Mouse (Mus musculus) CH12.LX (cell line): ENCODE data around the gene Arhgef25. TPM values are rescaled to one million over a fixed set of nuclear protein-coding genes. Genes with fewer than 3 reads are reported as not detected.

Source experiments
- DNase-seq: peaks from one replicate; pipeline ENCODE4 v3.0.0-alpha.2; 2013; ENCODE audit errors: extremely low read depth
- H3K27ac ChIP-seq: 2 replicates; pipeline ENCODE4 v1.5.1; 2012; ENCODE audit warnings: low read depth, mild to moderate bottlenecking, control low read depth, moderate library complexity; ENCODE audit not compliant: insufficient read depth
- H3K27me3 ChIP-seq: replicated peaks from 2 replicates; pipeline ENCODE3; 2012; ENCODE audit warnings: inconsistent platforms
- H3K36me3 ChIP-seq, 2 experiments: replicated peaks in 1 of 2; 2 replicates each; pipeline versions ENCODE3 to v1.6.1; 2012; ENCODE audit warnings: inconsistent platforms in 1 of 2, low read length in 1 of 2, mild to moderate bottlenecking in 1 of 2, mixed read lengths in 1 of 2, moderate library complexity in 1 of 2; ENCODE audit not compliant: control insufficient read depth in 1 of 2, insufficient read depth in 1 of 2
- H3K4me1 ChIP-seq, 2 experiments: 2 replicates each; pipeline ENCODE4 v1.6.1; 2012; ENCODE audit warnings: inconsistent platforms in 1 of 2, moderate library complexity in 1 of 2; ENCODE audit not compliant: insufficient read depth in 2 of 2, control insufficient read depth in 1 of 2
- H3K4me2 ChIP-seq: 2 replicates; pipeline ENCODE4 v1.6.1; 2012; ENCODE audit warnings: low read depth, mild to moderate bottlenecking, control low read depth; ENCODE audit not compliant: poor library complexity, insufficient read depth, severe bottlenecking
- H3K4me3 ChIP-seq, 3 experiments: fragments of 150-350 bp in 1 of 3; sonication (generic) in 1 of 3; replicated peaks in 1 of 3; 2 replicates each; pipeline versions ENCODE3 to v1.5.1; 2011 to 2012; ENCODE audit warnings: low read depth in 2 of 3, low read length in 2 of 3, mild to moderate bottlenecking in 2 of 3, moderate library complexity in 2 of 3, control low read depth in 1 of 3, improper control_type of control experiment in 1 of 3, inconsistent platforms in 1 of 3, mixed read lengths in 1 of 3; ENCODE audit not compliant: poor library complexity in 1 of 3
- H3K79me2 ChIP-seq: replicated peaks from 2 replicates; pipeline ENCODE4 v1.6.1; 2012; ENCODE audit warnings: mild to moderate bottlenecking, moderate library complexity; ENCODE audit not compliant: control insufficient read depth, poor library complexity, insufficient read depth, severe bottlenecking; ENCODE audit errors: extremely low read depth
- H3K9ac ChIP-seq: 2 replicates; pipeline ENCODE4 v1.6.1; 2012; ENCODE audit warnings: low read depth, mild to moderate bottlenecking, control low read depth, moderate library complexity; ENCODE audit not compliant: insufficient read depth
- H3K9me3 ChIP-seq: replicated peaks from 2 replicates; pipeline ENCODE3; 2012; ENCODE audit warnings: low read length, inconsistent platforms, mixed read lengths
- BHLHE40 ChIP-seq: IDR thresholded peaks from 2 replicates; pipeline ENCODE4 v1.6.1; 2011; ENCODE audit warnings: mild to moderate bottlenecking, low read depth, low read length, improper control_type of control experiment
- CHD2 ChIP-seq: IDR thresholded peaks from 2 replicates; pipeline ENCODE4 v1.6.1; 2011; ENCODE audit warnings: low read length, improper control_type of control experiment
- CTCF ChIP-seq, 2 experiments: IDR thresholded peaks in 1 of 2; conservative IDR thresholded peaks in 1 of 2; 2 replicates each; pipeline ENCODE4 v1.5.1; 2011 to 2012; ENCODE audit warnings: low read depth in 2 of 2, low read length in 2 of 2, improper control_type of control experiment in 1 of 2, inconsistent platforms in 1 of 2, mild to moderate bottlenecking in 1 of 2, moderate library complexity in 1 of 2
- ELF1 ChIP-seq: IDR thresholded peaks from 2 replicates; pipeline ENCODE4 v1.6.1; 2014; ENCODE audit warnings: low read depth, mild to moderate bottlenecking, inconsistent platforms, low read length, improper control_type of control experiment
- EP300 ChIP-seq: IDR thresholded peaks from 2 replicates; pipeline ENCODE4 v1.6.1; 2011; ENCODE audit warnings: low read length, improper control_type of control experiment
- GABPA ChIP-seq: IDR thresholded peaks from 2 replicates; pipeline ENCODE4 v1.6.1; 2012; ENCODE audit warnings: low read depth, low read length, improper control_type of control experiment, inconsistent platforms; ENCODE audit not compliant: insufficient replicate concordance
- HCFC1 ChIP-seq: IDR thresholded peaks from 2 replicates; pipeline ENCODE4 v1.6.1; 2012; ENCODE audit warnings: low read depth, mild to moderate bottlenecking, inconsistent platforms, low read length, improper control_type of control experiment
- IRF4 ChIP-seq: IDR thresholded peaks from 2 replicates; pipeline ENCODE4 v1.6.1; 2014; ENCODE audit warnings: low read depth, mild to moderate bottlenecking, inconsistent platforms, low read length, improper control_type of control experiment
- KAT2A ChIP-seq: IDR thresholded peaks from 2 replicates; pipeline ENCODE4 v1.6.1; 2012; ENCODE audit warnings: low read length, improper control_type of control experiment, inconsistent platforms; ENCODE audit not compliant: insufficient replicate concordance
- MAFK ChIP-seq: IDR thresholded peaks from 2 replicates; pipeline ENCODE4 v1.6.1; 2011; ENCODE audit warnings: low read length, improper control_type of control experiment; ENCODE audit not compliant: insufficient replicate concordance
- MAX ChIP-seq: IDR thresholded peaks from 2 replicates; pipeline ENCODE4 v1.6.1; 2011; ENCODE audit warnings: low read length, improper control_type of control experiment
- MAZ ChIP-seq: IDR thresholded peaks from 2 replicates; pipeline ENCODE4 v1.6.1; 2012; ENCODE audit warnings: low read depth, mild to moderate bottlenecking, inconsistent platforms, low read length, improper control_type of control experiment, moderate library complexity
- MXI1 ChIP-seq: IDR thresholded peaks from 2 replicates; pipeline ENCODE4 v1.6.1; 2011; ENCODE audit warnings: mild to moderate bottlenecking, low read depth, low read length, improper control_type of control experiment
- MYC ChIP-seq: IDR thresholded peaks from 2 replicates; pipeline ENCODE4 v1.6.1; 2011; ENCODE audit warnings: low read depth, mild to moderate bottlenecking, improper control_type of control experiment, low read length
- NELFE ChIP-seq: IDR thresholded peaks from 2 replicates; pipeline ENCODE4 v1.6.1; 2011; ENCODE audit warnings: low read depth, low read length, improper control_type of control experiment
- PAX5 ChIP-seq: IDR thresholded peaks from 2 replicates; pipeline ENCODE4 v1.6.1; 2012; ENCODE audit warnings: low read length, inconsistent platforms, mixed read lengths
- POLR2A ChIP-seq: IDR thresholded peaks from 2 replicates; pipeline ENCODE4 v1.6.1; 2011; ENCODE audit warnings: low read depth, mild to moderate bottlenecking, improper control_type of control experiment, low read length
- RCOR1 ChIP-seq: conservative IDR thresholded peaks from 2 replicates; pipeline ENCODE4 v1.6.1; 2012; ENCODE audit warnings: low read depth, mild to moderate bottlenecking, inconsistent platforms, low read length, improper control_type of control experiment
- SIN3A ChIP-seq: IDR thresholded peaks from 2 replicates; pipeline ENCODE4 v1.6.1; 2012; ENCODE audit warnings: low read length, improper control_type of control experiment, inconsistent platforms
- UBTF ChIP-seq: IDR thresholded peaks from 2 replicates; pipeline ENCODE4 v1.6.1; 2012; ENCODE audit warnings: low read depth, mild to moderate bottlenecking, inconsistent platforms, low read length, improper control_type of control experiment, moderate library complexity
- USF2 ChIP-seq: conservative IDR thresholded peaks from 2 replicates; pipeline ENCODE4 v1.6.1; 2011; ENCODE audit warnings: low read depth, low read length, improper control_type of control experiment
- ZMIZ1 ChIP-seq: IDR thresholded peaks from 2 replicates; pipeline ENCODE4 v1.6.1; 2012; ENCODE audit warnings: low read depth, mild to moderate bottlenecking, inconsistent platforms, low read length, improper control_type of control experiment
- ZNF384 ChIP-seq: IDR thresholded peaks from 2 replicates; pipeline ENCODE4 v1.6.1; 2012; ENCODE audit warnings: low read depth, low read length, improper control_type of control experiment, inconsistent platforms
- dilution Hi-C: fragments of 300-500 bp; cut with MboI; formaldehyde crosslinking; loops from 2 replicates; pipeline ENCODE4 v1.14.3; 2020; ENCODE audit warnings: low sequenced_read_pairs; ENCODE audit not compliant: extremely low pct_unique_long_range_greater_than_20kb, extremely low pct_ligation_motif_present
- in situ Hi-C: fragments of 300-500 bp; cut with MboI; formaldehyde crosslinking; loops from 3 replicates; pipeline ENCODE4 v1.14.3; 2019; ENCODE audit warnings: low sequenced_read_pairs, low pct_ligation_motif_present, low pct_unique_long_range_greater_than_20kb, mixed read lengths
- polyA plus RNA-seq: library from polyadenylated mRNA; unstranded; fragments of >175 nt; gene quantifications from 2 replicates; pipeline ENCODE4 v1.2.1, GENCODE M21; 2012; ENCODE audit warnings: low read depth; ENCODE audit not compliant: insufficient read length
- total RNA-seq, 2 experiments: library from RNA; depleted of rRNA; stranded (reverse); fragments of 300-350 nt in 1 of 2; fragments of >200 nt in 1 of 2; gene quantifications; 2 replicates each; pipeline ENCODE4 v1.2.3; 2012 to 2014

The Arhgef25 gene
- total and polyA plus RNA-seq, 3 experiments, result 3.3 to 8.7 (median 8.3) TPM

DNA sequence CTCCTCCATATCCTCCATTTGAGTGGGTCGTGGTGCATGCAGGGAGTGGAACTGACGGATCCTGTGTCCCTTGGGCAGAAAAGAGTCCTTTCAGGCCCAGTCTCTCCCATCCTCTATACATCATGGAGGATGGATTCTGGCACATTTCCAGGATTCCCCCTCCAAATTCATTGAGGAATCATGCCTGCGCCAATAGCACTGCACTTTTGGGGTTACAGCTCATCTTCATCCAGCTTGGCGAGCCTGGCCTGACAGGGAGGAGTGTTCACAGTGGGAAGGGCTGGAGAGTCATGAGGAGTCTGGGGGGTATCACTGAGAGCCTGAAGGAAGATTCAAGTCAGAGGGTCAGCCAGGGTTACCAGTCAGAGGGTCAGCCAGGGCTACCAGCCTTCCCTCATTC lies 7.3 kb downstream of the Arhgef25 start:
- H3K36me3 ChIP-seq, result peaks cover 0 to 36% of the 10 kb centered on the region in 2 experiments
- no peaks in the 10 kb centered on the region for H3K27me3 ChIP-seq
- H3K9ac ChIP-seq, result no peak overlapping the region
- H3K9me3 ChIP-seq, result peaks cover 7% of the 10 kb centered on the region
- no peaks in the 10 kb centered on the region for H3K79me2 ChIP-seq
- H3K4me3 ChIP-seq, result no peak overlapping the region
- no peak for DNase-seq
- H3K4me2 ChIP-seq, result no peak overlapping the region
- TF ChIP-seq UBTF (no peak), POLR2A (no peak), MYC (no peak), GABPA (no peak), MAX (no peak), EP300 (no peak), MAZ (no peak), NELFE (no peak), IRF4 (no peak), PAX5 (no peak), HCFC1 (no peak), ELF1 (no peak), MXI1 (no peak), ZMIZ1 (no peak), BHLHE40 (no peak), USF2 (no peak), SIN3A (no peak), MAFK (no peak), CHD2 (no peak), CTCF (conservative IDR thresholded peaks at IDR 0.05 in 1 of 2, IDR thresholded peaks at IDR 0.05 in 1 of 2; ENCODE audit: low read depth in 2 of 2, low read length in 2 of 2) (no peak)
- dilution Hi-C loops (no loop called here), in situ Hi-C loops (no loop called here)
- peaks cover 2 to 7% of the 10 kb centered on the region in 2 experiments; a peak in 2 of 4 replicates for H3K4me1 ChIP-seq
- H3K27ac ChIP-seq, result no peak overlapping the region

DNA sequence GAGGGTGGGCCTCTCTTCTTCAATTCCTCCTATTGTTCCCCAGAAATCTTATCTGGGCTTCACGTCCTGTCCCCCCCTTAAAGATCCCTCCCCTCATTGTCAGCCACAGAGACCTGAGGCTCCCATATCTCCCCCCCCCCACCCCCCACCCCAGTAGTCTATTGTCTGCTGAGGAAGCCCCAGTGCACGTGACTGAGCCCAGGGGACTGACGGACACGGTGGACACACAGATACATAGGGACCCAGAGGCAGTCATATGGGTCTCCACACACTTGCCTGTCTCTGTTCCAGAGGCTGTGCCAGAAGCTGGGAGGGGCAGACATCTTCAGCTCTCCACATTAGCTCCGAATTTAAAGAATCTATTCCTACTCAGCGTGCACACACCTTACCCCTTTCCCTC lies 8.3 kb downstream of the Arhgef25 start:
- no peak for DNase-seq
- H3K79me2 ChIP-seq, result no peaks in the 10 kb centered on the region
- TF ChIP-seq MYC, result no peak
- no peak for TF ChIP-seq ZNF384
- no peak for TF ChIP-seq ELF1
- no peak for TF ChIP-seq RCOR1
- no peak for TF ChIP-seq KAT2A
- H3K27ac ChIP-seq, result no peak overlapping the region
- no peak overlapping the region for H3K9ac ChIP-seq
- in situ Hi-C loops, result no loop called here
- dilution Hi-C loops, result no loop called here
- H3K27me3 ChIP-seq, result no peaks in the 10 kb centered on the region
- H3K4me2 ChIP-seq, result no peak overlapping the region
- H3K4me3 ChIP-seq, result no peak overlapping the region
- H3K4me1 ChIP-seq, result peaks cover 0 to 7% of the 10 kb centered on the region in 2 experiments; a peak in 2 of 4 replicates
- H3K9me3 ChIP-seq, result peaks cover under 1% of the 10 kb centered on the region
- H3K36me3 ChIP-seq, result peaks cover 0 to 30% of the 10 kb centered on the region in 2 experiments
